Mouse (Mus musculus) C2C12 (cell line): Measurements from ENCODE around the gene Gm42742. TPM values are rescaled to one million over a fixed set of nuclear protein-coding genes. Genes with fewer than 3 reads are reported as not detected.

Experiments
- H3K27me3 ChIP-seq: one replicate; pipeline ENCODE4 v1.6.1; 2011; ENCODE audit not compliant: control insufficient read depth, insufficient read depth, insufficient read length
- H3K36me3 ChIP-seq: one replicate; pipeline ENCODE4 v1.6.1; 2011; ENCODE audit not compliant: control insufficient read depth, insufficient read depth
- H3K4me3 ChIP-seq: one replicate; pipeline ENCODE4 v1.5.1; 2011; ENCODE audit warnings: mild to moderate bottlenecking, control low read depth; ENCODE audit not compliant: poor library complexity, insufficient read depth, severe bottlenecking
- H3K79me2 ChIP-seq: one replicate; pipeline ENCODE4 v1.6.1; 2011; ENCODE audit not compliant: control insufficient read depth, insufficient read depth
- H3K79me3 ChIP-seq: one replicate; pipeline ENCODE4 v1.6.1; 2011; ENCODE audit warnings: low read depth, control low read depth
- H3ac ChIP-seq: one replicate; pipeline ENCODE3; 2011; ENCODE audit warnings: low read depth; ENCODE audit not compliant: control insufficient read depth, insufficient read length
- CEBPB ChIP-seq: IDR thresholded peaks from one replicate; pipeline ENCODE4 v1.6.1; 2011; ENCODE audit warnings: low read depth, mild to moderate bottlenecking, control low read depth, moderate library complexity
- CTCF ChIP-seq: IDR thresholded peaks from one replicate; pipeline ENCODE4 v1.5.1; 2011; ENCODE audit not compliant: control insufficient read depth, insufficient read depth, insufficient read length
- FOSL1 ChIP-seq: IDR thresholded peaks from one replicate; pipeline ENCODE4 v1.8.0; 2011; ENCODE audit warnings: mild to moderate bottlenecking, low read length; ENCODE audit not compliant: poor library complexity, insufficient read depth, severe bottlenecking
- MAX ChIP-seq: IDR thresholded peaks from one replicate; pipeline ENCODE4 v1.6.1; 2011; ENCODE audit warnings: mild to moderate bottlenecking, control low read depth
- MYOD1 ChIP-seq: IDR thresholded peaks from one replicate; pipeline ENCODE4 v1.6.1; 2011; ENCODE audit warnings: low read depth; ENCODE audit not compliant: control insufficient read depth, insufficient read length
- MYOG ChIP-seq: IDR thresholded peaks from one replicate; pipeline ENCODE4 v1.6.1; 2011; ENCODE audit not compliant: control insufficient read depth, insufficient read length; ENCODE audit errors: extremely low read depth
- USF1 ChIP-seq: IDR thresholded peaks from one replicate; pipeline ENCODE4 v1.6.1; 2011; ENCODE audit warnings: low read depth, mild to moderate bottlenecking, control low read depth, moderate library complexity
- microRNA-seq: library from miRNA; unstranded; fragments of <30 nt; microRNA quantifications from one replicate; pipeline ENCODE4, GENCODE M21; 2019; ENCODE audit warnings: borderline microRNAs expressed
- polyA plus RNA-seq: library from polyadenylated mRNA; unstranded; fragments of >200 nt; fragmentation: generic; extraction: Trizol; gene quantifications from one replicate; pipeline ENCODE4 v1.2.1, GENCODE M21; 2012; ENCODE audit warnings: missing spikeins

Gm42742 gene
- polyA plus RNA-seq, 1 experiment, result 39.7 TPM

GRCm38 (mm10) chr7:126975493-126975892 is 45.4 kb downstream of the Gm42742 start:
- H3K79me3 ChIP-seq, result peaks cover 6% of the 10 kb centered on the region
- peaks cover 21% of the 10 kb centered on the region for H3K36me3 ChIP-seq
- TF ChIP-seq USF1 (no peak), MYOD1 (no peak), MYOG (no peak), MAX (no peak), CEBPB (no peak), CTCF (no peak), FOSL1 (no peak)
- H3K27me3 ChIP-seq, result peaks cover 12% of the 10 kb centered on the region
- no peak overlapping the region for H3K4me3 ChIP-seq
- no peak overlapping the region for H3ac ChIP-seq
- H3K79me2 ChIP-seq, result peaks cover 28% of the 10 kb centered on the region

GRCm38 (mm10) chr7:126967361-126967760 is 53.5 kb downstream of the Gm42742 start:
- peaks cover 56% of the 10 kb centered on the region for H3K27me3 ChIP-seq
- no peak overlapping the region for H3ac ChIP-seq
- H3K79me2 ChIP-seq, result no peaks in the 10 kb centered on the region
- H3K36me3 ChIP-seq, result no peaks in the 10 kb centered on the region
- no peaks in the 10 kb centered on the region for H3K79me3 ChIP-seq
- TF ChIP-seq MYOG (no peak), MAX (no peak), USF1 (no peak), CTCF (no peak), CEBPB (no peak), MYOD1 (no peak), FOSL1 (no peak)
- no peak overlapping the region for H3K4me3 ChIP-seq

GRCm38 (mm10) chr7:126965568-126965967 is 55.3 kb downstream of the Gm42742 start:
- Histone ChIP-seq H3K27me3 (peaks cover 64% of the 10 kb centered on the region), H3K4me3 (no peak overlapping the region)

More at GRCm38 (mm10) chr7:126965568-126965967, 55.3 kb downstream of the Gm42742 start:
- Histone ChIP-seq H3K79me3 (no peaks in the 10 kb centered on the region), H3K36me3 (no peaks in the 10 kb centered on the region), H3ac (no peak overlapping the region), H3K79me2 (no peaks in the 10 kb centered on the region)
- TF ChIP-seq CTCF (no peak), MYOD1 (no peak), CEBPB (no peak), MAX (no peak), MYOG (no peak), FOSL1 (no peak), USF1 (no peak)

Small RNA genes lying within 50 kb of the gene (microRNA-seq; reads per million reads assigned to microRNA genes)
- not detected for gene Gm44343

Other genes with a start within 250 kb of the Gm42742 start
- gene Ypel3, start 244.1 kb downstream of the Gm42742 start, polyA plus RNA-seq, result 16.6 TPM
- gene Tbx6, start 239.6 kb downstream of the Gm42742 start, polyA plus RNA-seq, result 0.01 TPM
- gene Ppp4c, start 228.6 kb downstream of the Gm42742 start, polyA plus RNA-seq, result 189 TPM
- gene Fam57b, start 223.4 kb downstream of the Gm42742 start, polyA plus RNA-seq, result 0.08 TPM
- gene 4930451I11Rik, start 189.5 kb downstream of the Gm42742 start, polyA plus RNA-seq, result not detected
- gene Doc2a, start 173.7 kb downstream of the Gm42742 start, polyA plus RNA-seq, result not detected
- gene Hirip3, start 159.1 kb downstream of the Gm42742 start, polyA plus RNA-seq, result 53.9 TPM
- gene Ino80e, start 158.7 kb downstream of the Gm42742 start, polyA plus RNA-seq, result 105 TPM
- gene Taok2, start 136.4 kb downstream of the Gm42742 start, polyA plus RNA-seq, result 27.9 TPM
- gene Tmem219, start 98.2 kb downstream of the Gm42742 start, polyA plus RNA-seq, result 26.7 TPM
- gene Kctd13, start 92.2 kb downstream of the Gm42742 start, polyA plus RNA-seq, result 18.3 TPM
- 0.07 TPM for gene Asphd1, start 71.5 kb downstream of the Gm42742 start, polyA plus RNA-seq
- gene Sez6l2, start 70.5 kb downstream of the Gm42742 start, polyA plus RNA-seq, result 0.11 TPM
- 115 TPM for gene Cdipt, start 45.2 kb downstream of the Gm42742 start, polyA plus RNA-seq
- gene Cdiptos, start 45.0 kb downstream of the Gm42742 start, polyA plus RNA-seq, result 0.06 TPM
- 32.7 TPM for gene Mvp, start 6.5 kb downstream of the Gm42742 start, polyA plus RNA-seq
- gene Pagr1b, start 4.6 kb downstream of the Gm42742 start, polyA plus RNA-seq, result 1.2 TPM
- gene Pagr1a, start 3.7 kb downstream of the Gm42742 start, polyA plus RNA-seq, result 22.3 TPM
- 0.02 TPM for gene Prrt2, start 114 bp upstream of the Gm42742 start, polyA plus RNA-seq
- gene Maz, start 5.9 kb upstream of the Gm42742 start, polyA plus RNA-seq, result 141 TPM
- 75.4 TPM for gene Kif22, start 21.4 kb upstream of the Gm42742 start, polyA plus RNA-seq
- not detected for gene Zg16, start 66.2 kb upstream of the Gm42742 start, polyA plus RNA-seq
- gene AI467606, start 70.3 kb upstream of the Gm42742 start, polyA plus RNA-seq, result 34.0 TPM
- gene Qprt, start 101.1 kb upstream of the Gm42742 start, polyA plus RNA-seq, result not detected
- 23.1 TPM for gene Spn, start 116.7 kb upstream of the Gm42742 start, polyA plus RNA-seq
- 56.2 TPM for gene Cd2bp2, start 175.0 kb upstream of the Gm42742 start, polyA plus RNA-seq
- gene Tbc1d10b, start 187.4 kb upstream of the Gm42742 start, polyA plus RNA-seq, result 41.4 TPM
- 39.4 TPM for gene Mylpf, start 187.8 kb upstream of the Gm42742 start, polyA plus RNA-seq
- gene Zfp553, start 212.0 kb upstream of the Gm42742 start, polyA plus RNA-seq, result 16.1 TPM
- 1.7 TPM for gene Sept1, start 212.0 kb upstream of the Gm42742 start, polyA plus RNA-seq
- gene Zfp771, start 223.2 kb upstream of the Gm42742 start, polyA plus RNA-seq, result 38.0 TPM
- gene Dctpp1, start 239.6 kb upstream of the Gm42742 start, polyA plus RNA-seq, result 226 TPM